Mouse (Mus musculus) T-helper 1 cell (primary cell): ENCODE data around the gene Syt6.

Experiments
- in situ Hi-C: fragments of 300-600 bp; cut with MboI, MseI; formaldehyde crosslinking; loops from one replicate; pipeline ENCODE4 v1.15.1; 2025; ENCODE audit warnings: high pct_unique_total_duplicates

The Syt6 gene

DNA sequence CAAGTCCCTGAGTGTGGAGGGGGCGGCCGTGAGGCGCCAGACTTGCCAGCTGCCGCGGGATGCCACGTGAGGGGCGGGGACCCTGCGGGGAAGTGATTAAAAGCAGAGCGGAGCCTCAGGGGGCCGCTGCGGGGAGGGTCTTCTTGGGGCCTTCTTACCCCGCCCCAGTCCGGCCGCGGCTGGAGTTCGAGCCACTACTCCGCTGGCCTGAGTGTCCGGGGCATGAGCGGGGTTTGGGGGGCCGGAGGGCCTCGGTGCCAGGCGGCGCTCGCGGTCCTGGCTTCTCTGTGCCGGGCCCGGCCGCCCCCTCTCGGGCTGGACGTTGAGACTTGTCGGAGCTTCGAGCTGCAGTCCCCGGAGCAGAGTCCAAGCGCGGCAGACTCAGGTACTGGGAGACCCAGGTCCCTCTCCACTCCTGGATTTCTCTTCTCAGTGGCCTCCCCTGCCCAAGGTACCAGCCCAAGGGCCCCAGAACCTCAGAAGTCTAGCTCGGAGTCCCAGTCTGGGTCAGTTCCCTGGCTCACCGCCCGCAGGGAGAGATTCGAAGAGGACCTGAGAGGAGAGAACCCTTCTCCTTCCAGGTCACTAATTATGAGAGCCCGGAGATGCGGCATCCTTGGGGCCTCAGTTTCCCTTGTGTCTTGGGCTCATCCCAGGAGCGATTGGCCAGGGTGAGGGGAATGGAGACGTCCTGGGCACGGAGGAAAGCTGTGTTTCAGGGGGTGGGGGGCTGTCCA is at the start of gene Syt6:
TSS of gene Syt6 (plus strand) at position 76 of the 737 bp plus-strand sequence.
- in situ Hi-C loops = no loop called here

GRCm38 (mm10) chr3:103526201-103526704 is 48.8 kb upstream of the Syt6 start:
- in situ Hi-C loops = no loop called here

GRCm38 (mm10) chr3:103526864-103527263 is 48.2 kb upstream of the Syt6 start:
- in situ Hi-C loops = no loop called here

- in situ Hi-C loops = no loop called here
Observed at GRCm38 (mm10) chr3:103534036-103534435, 41.0 kb upstream of the Syt6 start.

- in situ Hi-C loops = no loop called here
Observed at GRCm38 (mm10) chr3:103535207-103535606, 39.8 kb upstream of the Syt6 start.

DNA sequence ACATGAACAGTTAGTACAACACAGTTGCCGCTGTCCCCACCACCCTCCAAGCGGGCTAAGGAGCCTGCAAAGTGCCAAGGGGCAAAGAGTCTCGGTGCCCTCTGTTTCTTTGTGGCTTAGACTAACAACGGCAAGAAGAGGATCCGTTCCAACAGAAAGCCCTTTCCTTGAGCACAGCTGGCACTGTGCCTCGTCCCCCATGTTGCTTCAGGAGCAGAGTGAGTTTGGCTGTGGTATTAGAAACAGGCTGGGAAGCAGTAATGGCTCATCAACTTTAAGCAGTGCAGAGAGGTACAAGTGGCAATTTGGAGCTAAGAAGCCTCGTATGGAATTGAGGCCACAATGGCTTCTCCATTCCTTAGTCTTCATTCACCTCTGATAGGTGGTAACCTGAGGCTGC is 35.9 kb upstream of the Syt6 start:
- in situ Hi-C loops = no loop called here

DNA sequence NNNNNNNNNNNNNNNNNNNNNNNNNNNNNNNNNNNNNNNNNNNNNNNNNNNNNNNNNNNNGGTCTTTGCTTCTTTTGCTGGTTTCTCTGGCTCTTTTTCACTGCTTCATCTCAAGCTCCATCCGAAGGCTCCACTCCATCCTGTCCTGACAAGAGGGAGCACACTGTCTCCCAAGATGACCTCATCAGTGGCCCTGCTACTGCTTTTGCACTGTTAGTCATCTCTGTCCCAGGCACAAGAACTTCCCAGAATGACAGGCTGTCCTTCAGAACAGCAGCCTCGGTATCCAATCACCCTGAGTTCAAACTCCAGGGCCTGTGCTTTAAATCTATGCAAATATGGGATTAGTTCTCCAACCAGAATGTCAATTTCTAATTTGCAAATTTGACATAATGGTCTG is 28.9 kb upstream of the Syt6 start:
- in situ Hi-C loops = loop anchor here (10.0 kb wide), 1 partner anchor 961 kb away; no protein-coding TSS in a partner anchor

DNA sequence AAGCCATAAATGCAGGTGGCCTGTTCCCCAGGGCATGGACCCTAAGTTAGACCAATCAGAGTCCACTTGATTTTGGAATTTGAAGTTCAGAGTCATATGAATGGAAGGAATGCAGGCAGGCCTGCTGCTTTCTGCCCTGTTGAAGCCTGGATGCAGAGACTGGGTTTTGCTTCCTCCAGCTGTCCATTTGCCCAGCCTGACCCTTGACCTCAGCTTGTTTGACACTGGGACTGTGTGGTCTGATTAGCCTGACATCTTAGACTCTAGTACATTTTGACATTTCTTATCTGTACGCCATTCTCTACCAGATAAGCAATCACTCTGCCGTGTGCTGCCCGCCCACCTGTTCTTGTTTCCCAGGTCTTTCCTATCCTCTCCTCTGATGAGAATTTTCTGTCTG is 28.4 kb upstream of the Syt6 start:
- in situ Hi-C loops = loop anchor here (10.0 kb wide), 1 partner anchor 962 kb away; no protein-coding TSS in a partner anchor

DNA sequence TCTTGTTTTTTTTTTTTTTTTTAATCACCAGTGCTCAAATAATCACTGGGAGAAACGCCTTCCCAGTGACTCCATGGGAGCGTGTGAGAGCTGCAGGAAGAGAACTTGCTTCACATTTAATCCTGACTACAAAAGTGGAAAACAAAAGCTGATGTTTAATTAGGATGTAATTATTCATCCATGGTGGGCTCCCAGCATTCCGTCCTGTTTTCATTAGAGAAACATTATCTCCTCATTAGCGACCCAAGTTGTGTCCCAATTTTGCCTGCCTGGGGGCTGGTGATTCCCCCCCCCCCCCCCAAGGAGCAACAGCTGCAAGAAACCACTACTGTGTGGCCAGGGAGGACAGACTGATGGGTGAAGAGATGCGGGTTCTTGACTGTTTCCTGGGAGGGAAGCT is 24.8 kb upstream of the Syt6 start:
- in situ Hi-C loops = no loop called here

GRCm38 (mm10) chr3:103567226-103567625 is 7.8 kb upstream of the Syt6 start:
- in situ Hi-C loops = no loop called here

GRCm38 (mm10) chr3:103572526-103572925 is 2.5 kb upstream of the Syt6 start:
- in situ Hi-C loops = no loop called here

- in situ Hi-C loops = no loop called here
Observed at GRCm38 (mm10) chr3:103573106-103573790, 1.8 kb upstream of the Syt6 start.

GRCm38 (mm10) chr3:103573791-103574166 is 1.3 kb upstream of the Syt6 start:
- in situ Hi-C loops = no loop called here

- in situ Hi-C loops = no loop called here
Observed at GRCm38 (mm10) chr3:103574566-103575155, 370 bp upstream of the Syt6 start.

DNA sequence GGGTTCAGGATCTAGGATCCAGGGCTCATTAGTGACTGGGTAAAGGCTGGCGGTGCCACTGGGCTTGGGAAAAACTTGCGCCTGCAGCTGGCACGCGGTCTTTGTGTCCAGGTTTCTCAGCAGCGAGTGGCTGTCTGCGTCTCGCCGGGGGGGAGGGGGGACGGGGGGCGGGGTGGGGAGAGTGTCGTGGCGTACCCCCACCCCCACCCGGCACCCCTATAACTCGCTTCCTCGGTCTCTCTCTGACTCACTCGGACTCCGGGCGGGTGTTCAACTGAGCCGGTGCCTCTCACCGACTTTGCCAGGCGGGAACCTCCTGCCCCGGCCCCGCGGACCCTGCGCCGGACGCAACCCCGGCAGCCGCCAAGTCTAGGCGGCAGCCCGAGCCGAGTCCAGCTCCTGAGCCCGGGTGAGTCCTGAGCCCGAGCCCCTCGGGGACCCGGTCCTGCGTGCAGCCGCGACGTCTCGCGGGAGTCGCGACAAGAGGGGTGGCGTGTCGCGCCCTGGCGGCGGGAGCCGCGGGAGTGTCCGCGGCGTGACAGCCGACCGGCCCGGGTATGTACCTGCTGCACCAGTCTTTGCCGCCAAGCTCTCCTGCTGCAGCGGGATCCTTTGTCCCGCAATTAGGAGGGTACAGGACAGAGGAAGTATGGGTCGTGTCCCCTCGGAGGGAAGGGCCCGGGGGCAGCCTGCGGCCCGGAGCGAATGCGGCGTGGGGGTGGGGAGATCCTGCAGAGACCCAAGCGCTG is 1.0 kb downstream of the Syt6 start:
- in situ Hi-C loops = no loop called here

DNA sequence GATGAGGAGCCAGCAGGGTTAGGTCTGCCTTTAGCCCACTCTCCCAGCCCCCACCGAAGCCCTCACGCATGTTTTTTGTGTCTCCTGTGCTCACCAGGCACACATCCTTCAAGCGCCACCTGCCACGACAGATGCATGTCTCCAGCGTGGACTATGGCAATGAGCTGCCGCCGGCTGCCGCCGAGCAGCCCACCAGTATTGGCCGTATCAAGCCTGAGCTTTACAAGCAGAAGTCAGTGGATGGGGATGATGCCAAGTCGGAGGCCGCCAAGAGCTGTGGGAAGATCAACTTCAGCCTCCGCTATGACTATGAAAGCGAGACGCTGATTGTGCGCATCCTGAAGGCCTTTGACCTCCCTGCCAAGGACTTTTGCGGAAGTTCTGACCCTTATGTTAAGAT is 12.1 kb downstream of the Syt6 start:
- in situ Hi-C loops = no loop called here

DNA sequence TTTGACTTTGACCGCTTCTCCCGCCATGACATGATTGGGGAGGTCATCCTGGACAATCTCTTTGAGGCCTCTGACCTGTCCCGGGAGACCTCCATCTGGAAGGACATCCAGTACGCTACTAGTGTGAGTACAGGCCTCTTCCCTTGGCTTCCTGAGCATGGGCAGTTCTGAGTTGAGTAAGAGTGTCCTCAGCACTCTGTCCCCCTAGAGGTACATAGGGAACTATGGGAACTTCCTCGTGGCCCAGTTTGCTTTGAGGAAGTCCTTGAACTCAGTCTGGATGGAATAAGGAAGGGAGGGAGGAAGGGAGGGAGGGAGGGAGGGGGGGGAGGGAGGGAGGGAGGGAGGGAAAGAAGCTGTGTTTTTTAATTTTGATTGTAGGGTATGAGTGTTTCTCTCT is 12.6 kb downstream of the Syt6 start:
- in situ Hi-C loops = no loop called here

GRCm38 (mm10) chr3:103589636-103590035 is 14.6 kb downstream of the Syt6 start:
- in situ Hi-C loops = no loop called here

DNA sequence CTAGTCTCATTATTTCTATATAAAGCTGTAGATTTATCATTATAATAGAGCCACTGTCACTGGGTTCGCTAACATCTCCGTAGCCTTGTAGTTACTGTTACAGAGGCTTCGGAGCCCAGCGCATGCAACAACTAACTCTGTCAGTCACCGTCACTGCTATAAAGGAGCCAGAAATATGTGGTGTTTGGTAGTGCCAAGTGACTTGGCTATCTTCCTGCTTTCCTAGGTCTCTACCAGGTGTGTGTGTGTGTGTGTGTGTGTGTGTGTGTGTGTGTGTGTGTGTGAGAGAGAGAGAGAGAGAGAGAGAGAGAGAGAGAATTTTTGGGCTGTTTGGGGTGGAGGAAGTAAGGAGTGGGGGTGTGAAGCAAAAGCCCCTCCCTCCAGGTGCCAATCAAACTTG is 17.6 kb downstream of the Syt6 start:
- in situ Hi-C loops = no loop called here

DNA sequence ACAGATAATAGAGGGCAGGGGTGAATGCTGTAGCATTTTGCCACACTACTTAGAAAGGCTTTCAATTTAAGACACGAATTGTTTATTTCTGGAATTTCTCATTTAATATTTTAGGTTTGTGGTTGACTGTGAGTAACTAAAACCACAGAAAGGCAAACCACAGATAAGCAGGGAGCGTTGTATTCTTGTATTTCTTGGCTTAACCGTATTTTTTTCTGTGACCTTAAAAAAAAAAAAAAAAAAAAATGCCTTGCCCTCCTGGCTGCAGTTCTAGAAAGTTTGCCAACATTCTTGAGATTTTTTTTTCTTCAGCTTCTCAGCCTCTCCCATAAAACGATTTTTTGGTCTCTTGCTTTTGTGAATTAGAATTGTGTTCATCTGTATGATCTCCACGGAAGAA is 18.6 kb downstream of the Syt6 start:
- in situ Hi-C loops = no loop called here

DNA sequence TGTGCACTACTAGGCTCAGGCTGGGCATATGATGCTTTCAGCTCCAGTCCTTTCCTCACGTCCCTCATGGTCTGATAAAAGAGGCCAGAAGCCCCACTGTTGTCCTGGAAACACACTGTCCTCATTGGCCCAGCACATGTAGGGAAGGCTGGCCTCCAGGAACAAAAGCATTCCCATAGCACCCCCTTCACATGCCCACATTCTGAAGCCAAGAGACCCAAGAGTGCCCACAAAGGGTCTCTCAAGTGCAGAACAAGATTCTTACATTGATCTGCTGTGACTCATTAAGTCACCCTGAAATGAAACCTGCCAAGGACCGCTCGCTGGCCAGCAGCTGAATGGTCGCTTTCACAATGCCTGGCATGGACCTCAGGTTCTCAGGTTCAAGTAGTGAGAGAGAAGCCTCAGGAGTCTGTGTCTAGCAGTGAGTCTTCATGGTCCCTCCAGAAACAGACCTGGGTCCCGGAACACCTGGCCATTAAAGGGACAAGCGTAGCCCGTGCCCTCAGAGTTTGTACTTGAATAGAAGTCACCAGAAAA is 20.3 kb downstream of the Syt6 start:
- in situ Hi-C loops = no loop called here

- in situ Hi-C loops = no loop called here
Observed at GRCm38 (mm10) chr3:103597586-103597985, 22.6 kb downstream of the Syt6 start.
